Mouse (Mus musculus) layer of hippocampus, postnatal 10 days (tissue): ENCODE measurements around the gene P4ha1. TPM values are rescaled to one million over a fixed set of nuclear protein-coding genes. Genes with fewer than 3 reads are reported as not detected.
"Not testable (repeated sequence)": the region's sequence is repeated elsewhere in the genome, so short reads cannot be mapped to it uniquely, and the experiment has no call there.

Experiments
- DNase-seq, 2 experiments: peaks; one replicate each; pipeline ENCODE4 v3.0.0; 2021; ENCODE audit warnings: low spot score in 2 of 2
- total RNA-seq, 2 experiments: library from RNA; stranded (reverse); gene quantifications; 2 replicates each; pipeline ENCODE4 v1.2.3; 2021

P4ha1 gene
- total RNA-seq, 2 experiments from 2014 or later, result 29.8 to 30.9 TPM

DNA sequence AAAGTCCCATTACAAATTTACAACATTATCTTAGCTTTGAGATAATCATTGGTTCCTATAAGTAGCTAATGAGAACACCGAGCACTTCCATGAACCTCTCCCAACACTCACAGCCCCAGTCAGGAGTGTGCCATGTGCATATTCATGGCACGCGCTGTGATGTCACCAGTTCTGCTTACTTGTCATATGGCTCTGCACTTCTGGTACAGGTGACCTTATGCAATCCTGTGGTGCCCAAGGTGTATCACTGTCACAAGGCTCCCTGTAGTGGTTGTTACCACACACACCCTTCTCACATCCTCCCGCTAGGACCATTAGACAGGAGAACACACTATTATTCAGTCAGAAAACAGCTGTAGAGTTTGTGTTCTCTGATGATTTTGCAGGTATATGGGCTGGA, 43.6 kb downstream of the P4ha1 start:
- DNase-seq, result no peak

DNA sequence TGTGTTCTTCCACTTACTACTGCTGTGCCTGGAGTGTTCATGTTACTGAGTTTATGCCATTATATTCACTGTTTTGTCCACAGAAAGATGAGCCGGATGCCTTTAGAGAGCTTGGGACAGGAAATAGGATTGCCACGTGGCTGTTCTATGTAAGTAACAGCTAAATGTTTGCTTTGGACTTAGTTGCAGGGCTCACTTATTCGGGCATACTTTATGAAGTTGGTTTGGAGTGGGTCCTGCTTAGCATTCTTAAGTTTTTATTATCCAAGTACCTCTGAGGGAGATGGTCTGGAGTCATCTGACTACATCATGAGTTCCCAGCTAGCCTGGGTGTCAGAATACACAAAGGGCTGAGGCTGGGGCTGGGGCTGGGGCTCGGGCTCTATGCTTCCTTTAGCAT, 44.1 kb downstream of the P4ha1 start:
- no peak for DNase-seq

DNA sequence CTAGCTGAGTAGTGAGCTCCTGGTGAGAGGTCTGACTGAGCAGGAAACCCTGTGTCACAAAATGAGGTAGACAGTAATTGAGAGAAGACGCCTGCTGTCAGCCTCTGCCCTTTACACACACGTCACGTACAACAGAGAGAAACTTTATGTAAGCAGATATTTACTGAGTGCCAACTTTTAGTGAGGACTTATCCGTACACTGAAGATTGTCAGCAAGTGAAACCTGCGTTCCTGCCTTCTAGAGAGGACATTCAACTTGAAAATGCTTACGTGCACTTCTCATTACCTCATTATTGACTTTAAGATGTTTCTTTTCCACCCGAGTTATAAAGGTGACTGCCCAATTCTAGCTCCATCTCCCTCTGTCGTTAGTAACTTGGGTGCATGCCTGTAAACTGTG, 45.6 kb downstream of the P4ha1 start:
- DNase-seq, result no peak

DNA sequence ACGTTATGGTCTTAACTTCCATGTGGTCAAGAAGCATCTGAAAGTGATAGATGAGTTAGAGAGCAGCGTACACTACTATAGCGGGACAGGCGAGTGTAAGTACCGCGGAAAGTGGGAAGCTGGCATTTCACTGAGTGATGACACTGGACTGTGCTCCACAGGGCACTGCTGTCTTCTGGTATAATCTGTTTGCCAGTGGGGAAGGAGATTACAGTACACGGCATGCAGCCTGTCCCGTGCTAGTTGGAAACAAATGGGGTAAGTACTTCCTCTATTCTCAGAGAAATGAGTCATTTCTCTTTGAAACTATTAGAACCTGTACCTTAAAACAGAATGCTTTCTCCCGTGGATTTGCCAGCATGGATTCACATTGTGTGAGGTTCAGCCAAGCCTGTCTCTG, 46.3 kb downstream of the P4ha1 start:
- no peak for DNase-seq

DNA sequence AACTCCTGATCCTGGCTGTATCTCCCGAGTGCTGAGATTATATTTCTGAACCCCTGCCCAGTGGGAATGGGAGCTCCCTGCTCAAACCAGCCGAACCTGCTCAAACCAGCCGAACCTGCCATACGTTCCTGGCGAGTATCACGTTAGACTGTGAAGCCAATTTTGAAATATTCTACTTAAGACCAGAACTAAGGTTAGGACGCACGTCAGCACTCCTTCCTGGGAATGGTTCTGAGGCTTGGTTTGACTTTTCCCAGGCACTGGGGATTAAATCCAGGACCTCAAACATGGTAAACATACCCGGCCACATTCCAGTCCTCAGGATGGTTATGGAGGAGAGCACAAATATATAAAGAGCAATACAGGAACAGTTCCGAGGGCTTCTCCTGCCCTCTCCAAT, 54.8 kb downstream of the P4ha1 start:
- DNase-seq, result no peak

DNA sequence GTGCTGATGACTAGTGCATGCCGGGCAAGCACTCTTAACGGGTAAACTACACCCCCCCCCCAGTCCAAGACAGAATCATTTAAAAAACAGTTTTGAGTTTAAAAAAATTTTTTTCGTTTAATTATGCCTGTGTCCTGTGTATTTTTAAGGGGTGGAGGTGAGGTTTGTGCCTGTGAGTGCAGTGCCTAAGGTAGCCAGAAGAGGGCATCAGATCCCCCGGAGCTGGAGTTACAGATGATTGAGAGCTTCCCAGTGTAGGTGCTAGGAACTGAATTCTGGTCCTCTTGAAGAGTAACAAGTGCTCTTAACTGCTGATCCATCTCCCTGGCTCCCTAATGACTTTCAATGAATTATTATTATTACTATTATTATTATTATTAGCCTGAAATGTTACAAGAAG, 55.6 kb downstream of the P4ha1 start:
- DNase-seq, result no peak

DNA sequence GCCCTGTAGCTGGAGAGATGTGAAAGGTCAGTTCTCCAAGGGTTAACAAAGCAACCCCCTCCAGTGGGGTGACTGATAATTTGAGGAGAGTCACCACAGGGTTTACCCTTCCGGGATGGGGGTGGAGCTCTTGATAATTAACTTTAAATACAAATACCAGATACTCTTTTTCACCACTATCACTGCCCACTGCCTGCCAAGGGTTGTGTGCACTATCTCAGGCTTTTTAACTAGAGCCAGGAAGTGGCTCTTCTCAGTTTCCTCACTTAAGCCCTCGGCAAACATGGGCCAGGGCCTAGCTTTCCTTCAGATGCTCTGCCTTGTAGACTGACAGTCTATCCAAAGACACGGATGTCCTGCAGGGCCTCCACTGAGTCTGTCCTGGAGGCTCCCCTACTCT, 56.8 kb downstream of the P4ha1 start:
- no peak for DNase-seq

DNA sequence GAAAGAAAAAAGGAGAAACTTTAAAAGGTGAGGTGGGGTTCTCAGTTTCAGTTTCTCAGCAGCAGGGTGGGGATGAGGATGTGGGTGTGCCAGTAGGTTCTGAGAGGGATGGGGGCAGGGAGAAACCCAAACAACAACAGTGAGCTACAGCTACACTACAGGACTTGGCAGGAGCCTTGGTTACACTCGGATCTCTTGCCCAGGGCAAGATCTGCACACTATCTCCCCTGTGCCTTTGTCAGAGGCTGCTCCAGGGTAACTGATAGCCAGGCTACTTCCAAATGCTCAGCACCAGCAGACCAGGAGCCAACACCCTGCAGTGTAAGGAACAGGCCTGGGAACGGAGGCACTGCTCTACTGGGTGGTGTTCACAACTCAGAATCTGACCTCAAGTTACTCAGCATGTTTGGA, 57.3 kb downstream of the P4ha1 start:
- no peak for DNase-seq

DNA sequence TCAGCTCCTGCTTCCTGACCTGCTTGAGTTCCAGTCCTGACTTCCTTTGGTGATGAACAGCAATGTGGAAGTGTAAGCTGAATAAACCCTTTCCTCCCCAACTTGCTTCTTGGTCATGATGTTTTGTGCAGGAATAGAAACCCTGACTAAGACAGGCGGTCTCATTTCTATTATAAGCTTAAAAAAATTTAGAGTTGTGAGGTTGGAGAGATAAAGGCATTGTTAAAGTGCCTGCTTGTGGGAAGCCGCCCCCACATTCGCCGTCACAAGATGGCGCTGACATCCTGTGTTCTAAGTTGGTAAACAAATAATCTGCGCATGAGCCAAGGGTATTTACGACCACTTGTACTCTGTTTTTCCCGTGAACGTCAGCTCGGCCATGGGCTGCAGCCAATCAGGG, 58.5 kb downstream of the P4ha1 start:
- not testable (repeated sequence) for DNase-seq

DNA sequence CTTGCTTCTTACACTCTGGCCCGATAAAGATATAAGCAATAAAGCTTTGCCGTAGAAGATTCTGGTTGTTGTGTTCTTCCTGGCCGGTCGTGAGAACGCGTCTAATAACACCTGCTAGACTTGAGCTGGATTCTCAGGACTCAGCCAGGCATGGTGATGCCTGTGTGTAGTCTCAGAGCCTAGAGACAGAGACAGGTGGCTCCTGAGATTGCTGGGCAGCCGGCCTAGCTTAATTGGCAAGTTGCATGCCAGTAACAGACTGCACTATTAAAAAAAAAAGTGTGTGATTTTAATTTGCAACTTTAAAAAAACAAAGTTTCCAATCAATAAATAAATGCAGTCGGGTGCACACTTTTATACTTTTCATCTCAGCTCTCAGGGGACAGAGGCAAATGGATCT, 63.9 kb downstream of the P4ha1 start:
- DNase-seq, result peak; percentile 71 to 72

DNA sequence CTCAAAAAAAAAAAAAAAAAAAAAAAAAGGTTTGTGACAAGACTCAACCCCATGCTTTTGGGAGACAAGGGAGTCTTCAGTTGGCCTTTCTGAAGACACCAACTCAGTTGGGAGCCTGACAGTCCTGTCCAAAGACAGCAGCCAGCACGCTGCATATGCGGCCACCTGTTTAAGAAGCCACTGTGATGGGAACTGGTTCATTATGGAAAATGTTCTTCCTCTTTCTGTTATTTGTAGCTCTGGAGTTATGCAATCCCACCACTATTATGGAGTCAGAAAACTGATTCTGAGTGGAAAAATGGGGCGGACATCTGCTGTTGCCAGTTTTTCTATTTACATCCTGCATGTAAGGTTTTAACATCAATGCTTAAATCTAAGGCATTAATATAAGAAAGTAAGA, 66.6 kb downstream of the P4ha1 start:
- no peak for DNase-seq

DNA sequence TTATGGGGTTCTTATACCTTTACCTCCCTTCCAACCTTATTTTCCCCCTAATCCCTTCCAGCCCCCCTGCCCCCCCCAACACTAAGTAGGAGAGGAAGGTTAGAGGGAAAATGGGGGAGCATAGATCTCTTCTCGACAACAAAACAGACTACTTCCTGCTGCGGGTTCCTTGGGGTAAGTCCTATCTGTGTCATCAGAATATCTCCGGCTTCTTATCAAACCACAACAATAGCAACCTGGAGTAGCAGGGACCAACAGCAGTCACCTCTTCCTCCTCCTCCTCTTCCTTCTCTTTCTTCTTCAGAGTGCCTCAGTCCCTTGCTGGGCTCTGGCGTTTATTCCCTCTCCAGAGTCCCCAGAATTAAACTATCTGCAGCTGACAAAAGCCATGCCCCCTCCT, 68.8 kb downstream of the P4ha1 start:
- no peak for DNase-seq

DNA sequence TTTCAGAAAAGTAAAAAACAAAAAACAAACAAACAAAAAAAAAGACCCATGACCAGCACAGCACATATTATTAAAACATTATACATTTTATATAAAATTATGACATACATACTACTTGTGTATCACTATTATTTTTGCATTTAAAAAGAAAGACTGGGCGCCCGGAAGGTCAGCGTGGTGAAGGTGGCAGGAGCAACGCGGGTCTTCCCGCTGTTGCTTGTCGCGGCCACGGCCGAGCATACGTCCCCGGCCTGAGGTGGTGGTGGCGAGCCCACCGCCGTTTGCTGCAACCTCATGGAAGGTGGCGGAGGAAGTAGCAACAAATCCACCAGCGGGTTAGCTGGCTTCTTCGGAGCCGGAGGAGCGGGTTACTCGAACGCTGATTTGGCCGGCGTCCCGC, 72.4 kb downstream of the P4ha1 start, which contains the start of gene Gm10273:
Gene Gm10273 (plus strand): TSS at position 172 of the 400 bp plus-strand sequence.
- not testable (repeated sequence) for DNase-seq

DNA sequence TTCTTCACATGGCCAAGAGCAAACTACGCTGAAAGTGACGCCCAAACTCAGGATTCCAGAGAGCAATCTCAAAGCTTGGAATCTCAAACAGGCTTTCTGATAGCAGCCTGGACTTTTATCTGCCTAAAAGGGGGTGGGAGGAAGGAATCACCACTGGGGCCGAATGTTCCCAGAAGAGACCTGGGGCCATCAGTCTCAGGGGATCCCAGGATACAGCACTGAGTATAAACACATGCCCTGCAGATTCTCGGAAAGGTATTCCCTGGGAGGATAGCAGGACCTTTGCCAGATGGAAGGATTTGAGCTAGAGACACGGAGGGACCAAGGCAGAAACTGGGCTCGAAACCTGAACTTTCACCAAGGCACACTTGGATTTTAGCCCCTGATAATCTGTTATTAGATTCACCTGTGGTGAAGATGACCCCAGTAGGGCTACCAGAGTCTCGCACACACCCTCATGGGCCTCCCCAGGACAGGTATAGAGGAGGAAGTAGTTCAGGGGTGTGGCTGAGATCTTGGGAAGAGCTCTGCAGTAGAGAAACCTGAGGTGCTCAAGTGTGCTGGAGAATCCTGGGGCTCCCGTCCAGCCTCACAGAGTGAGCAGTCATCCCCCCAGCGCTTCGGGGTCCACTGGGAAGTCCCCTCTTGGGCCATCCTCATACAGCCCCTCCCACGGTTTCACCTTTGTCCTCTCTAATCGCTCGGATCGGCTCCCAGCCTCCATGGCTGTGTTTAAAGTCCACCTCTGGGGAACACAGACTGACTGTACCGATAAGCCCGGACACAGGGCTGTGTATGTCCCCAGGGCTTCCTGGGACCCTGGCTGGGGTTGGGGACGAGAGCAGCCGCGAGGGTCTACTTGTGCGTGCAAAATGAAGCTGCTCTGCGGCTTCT, 80.0 kb downstream of the P4ha1 start, which contains the start of gene Pla2g12b:
Gene Pla2g12b (plus strand): TSS at position 762 of the 894 bp plus-strand sequence.
- no peak for DNase-seq

DNA sequence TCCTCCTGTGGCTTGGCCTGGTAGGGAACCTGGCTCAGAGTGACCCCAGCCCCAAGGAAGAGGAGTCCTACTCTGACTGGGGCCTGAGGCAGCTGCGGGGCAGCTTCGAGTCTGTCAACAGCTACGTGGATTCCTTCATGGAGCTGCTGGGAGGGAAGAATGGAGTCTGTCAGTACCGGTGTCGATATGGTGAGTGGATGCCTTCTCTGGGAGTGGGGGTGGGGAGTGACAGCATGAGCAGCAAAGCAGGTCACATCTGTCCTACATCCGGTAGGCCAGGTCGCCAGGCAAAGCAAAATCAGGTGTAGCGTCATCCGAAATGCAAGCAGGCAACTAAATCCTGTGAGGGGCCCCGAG, 80.7 kb downstream of the P4ha1 start:
- DNase-seq, result no peak

DNA sequence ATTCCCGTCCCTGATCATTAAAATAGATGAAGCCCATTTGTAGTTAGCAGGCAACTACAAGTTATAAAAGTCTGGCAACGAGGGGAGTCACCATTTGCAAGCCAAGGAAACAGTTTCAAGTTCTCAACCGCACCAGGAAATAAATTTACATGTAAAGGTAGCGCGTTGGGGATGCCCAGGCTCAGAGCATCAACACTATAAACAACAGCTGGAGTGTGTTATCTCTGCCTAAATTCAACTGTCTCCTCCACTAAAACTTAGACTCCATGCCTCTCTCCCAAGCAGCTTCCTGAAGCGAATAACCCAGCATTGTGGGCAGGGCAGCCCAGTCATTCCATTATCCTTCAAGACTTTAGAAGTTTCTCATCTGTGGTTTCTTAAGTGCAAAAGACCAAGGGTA, 85.4 kb downstream of the P4ha1 start:
- no peak for DNase-seq

DNA sequence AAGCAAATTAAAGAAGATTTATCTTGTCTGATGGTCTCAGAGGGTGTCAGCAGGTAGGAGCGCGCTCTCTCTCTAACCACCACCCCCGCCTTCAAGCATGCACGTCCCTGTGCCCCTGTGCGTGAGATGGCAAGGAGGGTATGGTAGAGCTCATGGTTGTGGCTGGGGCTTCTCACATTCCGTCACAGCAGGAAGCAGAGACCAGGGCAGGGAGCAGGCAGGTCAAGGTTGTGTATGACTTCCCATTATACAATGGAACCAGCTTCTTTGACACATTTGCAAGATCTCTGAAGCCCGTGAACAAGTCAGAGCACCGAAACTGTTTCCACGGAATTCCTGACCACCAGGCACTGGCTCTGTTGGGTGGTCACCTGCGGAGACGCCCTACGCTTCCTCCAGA, 87.2 kb downstream of the P4ha1 start:
- DNase-seq, result no peak

DNA sequence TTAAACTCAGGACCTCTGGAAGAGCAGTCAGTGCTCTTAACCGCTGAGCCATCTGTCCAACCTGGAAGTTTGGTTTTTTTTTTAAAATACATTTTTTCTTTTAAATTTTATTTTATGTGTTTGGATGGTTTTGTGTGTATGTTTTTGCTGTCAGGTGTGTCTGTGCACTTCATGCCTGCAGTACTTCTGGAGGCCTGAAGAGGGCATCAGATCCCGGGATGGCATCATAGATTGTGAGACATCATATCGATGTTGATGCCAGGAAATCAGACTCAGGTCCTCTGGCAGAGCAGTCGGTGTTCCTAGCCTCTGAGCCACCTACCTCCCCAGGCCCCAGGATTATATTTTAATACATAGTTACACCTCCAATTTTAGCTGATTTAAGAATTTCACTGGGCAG, 90.6 kb downstream of the P4ha1 start:
- DNase-seq, result no peak

DNA sequence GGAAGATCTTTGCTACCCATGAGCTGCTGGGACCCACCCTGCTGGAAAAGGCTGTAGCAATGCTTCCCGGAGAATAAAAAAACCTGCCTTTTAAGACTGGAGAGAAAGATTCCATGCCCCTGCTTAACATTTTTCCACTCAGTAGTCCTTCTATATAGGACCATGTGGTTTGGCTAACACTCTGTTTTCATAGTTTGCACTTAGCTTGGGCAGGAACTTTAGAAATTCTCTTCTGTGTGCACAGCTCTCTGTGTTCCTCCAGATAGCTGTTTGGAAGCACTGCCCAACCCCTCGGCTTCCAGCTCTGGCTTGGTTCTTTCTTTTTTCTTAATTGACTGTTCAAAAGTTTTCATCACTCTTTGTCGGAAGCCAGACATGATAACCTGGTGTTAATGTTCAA, 93.5 kb downstream of the P4ha1 start:
- no peak for DNase-seq

DNA sequence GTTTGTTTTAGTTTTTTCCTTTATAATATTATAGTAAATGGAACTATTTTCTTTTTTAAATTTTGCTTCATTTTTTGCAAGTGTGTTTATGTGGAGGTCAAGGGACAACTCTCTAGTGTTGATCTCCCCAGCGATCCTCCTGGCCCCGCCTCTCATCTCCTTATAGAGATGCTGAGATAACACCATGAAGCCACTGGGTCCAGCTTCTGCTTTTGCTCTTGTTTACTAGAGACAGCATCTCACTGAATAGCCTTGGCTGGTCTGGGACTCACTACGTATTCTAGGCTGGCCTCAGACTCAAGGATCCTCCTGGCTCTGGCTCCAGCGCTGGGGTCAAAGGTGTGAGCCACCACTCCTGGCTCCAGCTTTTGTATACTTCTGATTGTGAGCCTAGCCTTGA, 96.4 kb downstream of the P4ha1 start:
- DNase-seq, result no peak
